Mouse (Mus musculus): ENCODE data around the gene Npas2.

- no peak for TF ChIP-seq CTCF (IDR thresholded peaks at IDR 0.05; ENCODE audit: low read depth, low read length)
- no peak for TF ChIP-seq POLR2AphosphoS5 (IDR thresholded peaks at IDR 0.05; ENCODE audit: insufficient replicate concordance, low read depth, low read length)
- no peak for TF ChIP-seq GATA1 (IDR thresholded peaks at IDR 0.05; ENCODE audit: borderline replicate concordance, low read length)
Measured at GRCm38 (mm10) chr1:39302246-39302645, 108.7 kb downstream of the Npas2 start.

All from G1E (cell line).